Mouse (Mus musculus): ENCODE data around the gene Pitpnm2.

GRCm38 (mm10) chr5:124258026-124258425, 8.5 kb upstream of the Pitpnm2 start:
- TF ChIP-seq CTCF (conservative IDR thresholded peaks at IDR 0.05; ENCODE audit: low read length) (no peak), POU5F1 (IDR thresholded peaks at IDR 0.05; ENCODE audit: borderline replicate concordance, low read length) (no peak)
